Mouse (Mus musculus) adrenal gland, postnatal 36 days (tissue): ENCODE measurements around the gene Usp40. TPM values are rescaled to one million over a fixed set of nuclear protein-coding genes. Genes with fewer than 3 reads are reported as not detected.

ENCODE experiments used
- DNase-seq, 2 experiments: peaks; one replicate each; pipeline ENCODE4 v3.0.0; 2021; ENCODE audit warnings: mixed read lengths in 1 of 2
- total RNA-seq, 2 experiments: library from RNA; stranded (reverse); gene quantifications; 2 replicates each; pipeline ENCODE4 v1.2.3; 2021

The Usp40 gene
- total RNA-seq, 2 experiments from 2014 or later = 22.7 to 23.8 TPM

GRCm38 (mm10) chr1:87947681-87948091, 60.7 kb downstream of the Usp40 start:
- no peak for DNase-seq

DNA sequence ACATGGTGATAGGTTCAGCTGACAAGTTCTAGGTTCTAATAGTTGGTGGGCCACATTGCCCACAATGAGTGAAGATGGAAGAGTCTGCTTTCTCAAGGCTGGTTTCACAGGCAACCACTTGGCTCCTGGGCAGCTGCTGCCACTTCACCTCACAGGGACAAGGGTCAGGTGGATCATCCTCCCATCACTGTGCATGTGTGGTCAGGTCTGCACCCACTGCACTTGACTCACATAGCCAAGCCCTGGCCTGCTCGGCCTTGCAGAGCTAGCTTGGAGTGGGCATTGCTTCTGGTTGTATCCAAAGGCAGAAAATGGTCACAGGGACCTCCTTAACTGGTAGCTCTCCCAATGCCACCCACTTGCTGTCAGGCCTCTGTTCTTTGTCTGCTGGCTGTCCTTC, 66.6 kb downstream of the Usp40 start:
- no peak for DNase-seq

- DNase-seq = no peak
Observed at GRCm38 (mm10) chr1:87936516-87936915, 71.8 kb downstream of the Usp40 start.

GRCm38 (mm10) chr1:87936075-87936474, 72.3 kb downstream of the Usp40 start:
- DNase-seq = no peak

DNA sequence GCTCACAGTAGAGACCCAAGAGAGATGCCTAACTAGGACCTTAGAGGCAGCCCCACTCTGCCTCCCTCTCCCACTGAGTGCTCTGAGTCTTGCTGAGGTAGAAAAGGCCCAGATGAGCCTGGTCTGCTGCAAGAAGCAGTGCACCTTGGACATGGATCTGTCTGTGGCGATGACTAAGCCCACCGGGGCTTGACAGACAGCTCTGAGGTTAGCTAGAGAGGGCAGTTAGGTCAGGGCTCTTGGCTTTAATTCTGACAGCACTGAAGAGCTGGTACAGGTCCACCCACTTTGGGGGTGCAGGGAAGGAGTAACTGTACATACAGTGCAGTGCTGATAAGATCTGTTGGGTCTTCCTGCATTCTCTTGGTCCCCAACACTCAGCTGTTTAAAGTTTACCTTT, 72.8 kb downstream of the Usp40 start:
- DNase-seq = peak; percentile 18 to 45

DNA sequence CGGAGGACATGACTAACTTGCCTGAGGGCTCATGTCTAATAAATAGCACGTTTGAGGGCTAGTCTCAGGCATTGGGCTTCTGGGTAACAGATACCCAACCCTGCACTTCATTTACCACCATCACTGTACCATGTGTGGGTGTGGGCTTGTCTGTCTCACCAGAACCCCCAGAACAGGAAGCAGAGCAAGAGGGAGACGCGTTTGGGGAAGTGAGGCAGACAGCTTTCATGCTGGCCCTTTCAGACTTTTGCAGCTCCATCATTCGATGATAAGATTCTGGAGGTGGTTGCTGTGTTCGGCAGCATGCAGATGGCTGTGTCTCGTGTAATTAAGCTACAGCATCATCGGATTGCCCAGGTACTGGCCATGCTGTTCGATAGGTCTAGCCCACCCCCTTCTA, 73.3 kb downstream of the Usp40 start:
- DNase-seq = no peak

- DNase-seq = no peak
Observed at GRCm38 (mm10) chr1:87933051-87933450, 75.3 kb downstream of the Usp40 start.

- DNase-seq = peak; percentile 66 to 75
Observed at GRCm38 (mm10) chr1:87929730-87930129, 78.6 kb downstream of the Usp40 start.

GRCm38 (mm10) chr1:87924888-87925287, 83.5 kb downstream of the Usp40 start:
- DNase-seq = no peak

DNA sequence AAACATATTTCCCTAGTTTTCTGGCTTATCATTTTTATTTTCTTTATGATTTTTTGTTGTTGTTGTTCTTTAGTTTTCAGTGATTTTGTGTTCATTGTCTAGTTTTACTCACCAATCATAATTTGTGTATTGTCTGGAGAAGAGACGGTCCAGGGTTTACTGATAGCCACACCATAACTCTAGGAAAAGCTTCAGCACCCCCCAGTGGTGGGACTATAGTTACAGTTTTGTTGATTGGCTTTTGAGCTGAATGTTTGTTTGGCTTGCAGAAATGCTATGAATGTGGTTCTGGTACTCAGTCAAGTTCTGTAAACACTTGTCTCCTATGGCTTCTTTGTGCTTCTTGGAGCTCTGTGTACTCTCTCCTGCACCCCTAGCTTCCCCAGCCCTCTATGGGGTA, 85.7 kb downstream of the Usp40 start:
- DNase-seq = peak; percentile 31 to 77

- no peak for DNase-seq
Observed at GRCm38 (mm10) chr1:87920056-87920614, 88.2 kb downstream of the Usp40 start.

DNA sequence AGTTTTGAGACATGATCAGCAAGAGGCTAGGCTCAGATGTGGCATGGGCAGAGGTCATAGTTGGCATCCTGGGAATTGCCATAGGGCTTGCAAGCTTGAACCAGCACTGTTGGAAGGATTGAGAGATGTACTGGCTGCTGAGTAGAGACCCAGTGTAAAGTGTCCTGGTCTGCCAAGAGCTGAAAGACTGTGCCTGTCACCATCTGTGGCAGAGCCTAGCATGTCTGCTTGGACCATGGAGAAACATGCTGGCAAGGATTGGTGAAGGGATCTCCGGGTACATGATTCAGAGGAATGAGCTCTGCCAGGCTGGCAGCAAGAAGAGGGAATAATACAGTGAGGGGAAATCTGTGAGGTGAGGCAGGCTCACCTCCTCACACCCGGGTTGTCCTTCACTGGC, 90.3 kb downstream of the Usp40 start:
- no peak for DNase-seq

DNA sequence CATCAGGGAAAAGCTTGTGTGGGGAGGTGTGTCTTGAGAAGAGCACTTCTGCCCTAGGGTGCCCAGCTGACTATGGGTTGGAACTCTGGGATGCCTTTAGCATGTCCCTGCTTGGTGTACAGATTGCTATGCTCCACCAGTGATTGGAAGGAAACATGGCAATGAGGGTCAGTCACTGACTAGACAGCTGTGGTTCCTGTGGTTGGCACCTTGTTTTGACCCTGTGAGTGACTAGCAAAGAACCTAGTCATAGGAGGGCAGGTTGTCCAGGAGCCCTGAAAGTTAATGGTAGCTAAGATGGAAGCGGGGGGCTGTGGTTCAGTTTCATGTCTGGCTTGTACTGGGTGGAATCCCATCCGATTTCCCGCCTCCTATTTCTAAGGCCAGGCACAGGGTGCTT, 91.0 kb downstream of the Usp40 start:
- DNase-seq = no peak

DNA sequence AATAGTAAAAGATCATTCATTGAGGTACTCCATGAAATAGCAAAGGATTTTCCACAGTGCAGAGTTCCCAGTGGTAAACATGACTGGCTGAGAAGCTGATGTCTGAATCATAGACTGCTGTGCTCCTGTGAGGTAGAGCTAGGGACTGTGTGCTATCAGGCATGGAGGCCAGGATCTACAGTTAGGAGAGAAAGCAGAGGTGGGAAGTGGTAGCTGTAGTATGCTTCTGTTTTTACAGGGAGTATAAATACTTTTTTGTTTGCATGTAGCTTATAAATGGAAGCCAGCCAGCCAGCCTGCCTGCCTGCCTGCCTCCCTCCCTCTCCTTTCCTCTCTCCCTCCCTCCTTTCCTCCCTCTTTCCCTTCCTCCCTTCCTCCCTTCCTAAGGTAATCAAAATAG, 95.0 kb downstream of the Usp40 start:
- DNase-seq = no peak

DNA sequence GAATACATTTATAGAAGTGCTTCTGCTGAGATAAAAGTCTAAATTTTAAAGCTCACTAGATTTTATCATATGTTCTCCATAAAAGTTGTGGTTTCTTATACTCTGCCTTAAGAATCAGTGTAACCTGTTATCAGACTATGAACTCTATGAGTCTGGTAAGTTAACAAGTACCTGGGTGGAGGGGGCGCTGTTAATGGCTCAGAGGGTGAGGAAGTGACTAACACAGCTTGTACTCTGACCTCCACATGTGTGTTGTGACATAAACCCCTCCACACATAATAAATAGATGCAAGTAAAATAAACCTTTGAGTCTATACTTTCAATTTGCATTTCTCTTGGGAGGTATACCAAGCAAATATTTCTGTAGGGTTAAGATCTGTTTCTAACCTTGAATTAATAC, 97.9 kb downstream of the Usp40 start:
- no peak for DNase-seq

DNA sequence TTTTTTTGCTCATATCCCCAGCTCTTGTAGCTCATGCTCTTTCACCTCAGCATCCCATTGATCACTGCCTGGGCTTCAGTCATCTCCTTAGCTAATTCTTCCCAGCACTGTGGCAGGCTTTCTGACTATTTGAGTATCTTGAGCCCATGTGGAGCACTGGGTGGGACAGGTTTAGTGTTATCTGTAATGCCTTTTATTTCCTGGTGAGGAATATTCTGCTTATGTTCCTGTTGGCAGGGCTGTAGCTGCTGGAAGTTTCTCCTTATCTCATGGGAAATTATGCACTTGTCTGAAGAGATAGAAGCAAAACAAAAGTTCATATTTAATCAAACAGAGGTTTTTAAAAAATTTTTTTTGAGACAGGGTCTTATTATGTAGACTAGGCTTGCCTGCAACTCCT, 98.8 kb downstream of the Usp40 start:
- DNase-seq = no peak

DNA sequence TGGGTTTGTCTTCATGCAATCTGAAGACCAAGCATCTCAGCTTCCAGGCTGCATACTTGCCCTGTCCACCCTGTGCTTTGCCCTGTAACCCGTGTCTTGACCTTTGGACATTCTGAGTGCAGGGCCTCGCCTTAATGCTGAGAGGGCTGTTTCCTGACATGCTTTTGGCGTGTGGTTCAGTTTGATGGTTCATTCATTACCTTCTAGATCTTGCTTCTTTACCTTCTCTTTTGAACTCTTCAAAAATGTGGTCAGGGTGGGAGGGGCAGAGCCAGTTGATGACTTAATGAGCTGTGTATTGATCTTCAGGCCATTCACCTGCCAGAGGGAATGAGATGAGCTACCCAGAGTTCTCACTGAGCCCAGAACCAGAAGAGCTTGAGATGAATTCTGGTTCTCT, 99.6 kb downstream of the Usp40 start:
- no peak for DNase-seq

DNA sequence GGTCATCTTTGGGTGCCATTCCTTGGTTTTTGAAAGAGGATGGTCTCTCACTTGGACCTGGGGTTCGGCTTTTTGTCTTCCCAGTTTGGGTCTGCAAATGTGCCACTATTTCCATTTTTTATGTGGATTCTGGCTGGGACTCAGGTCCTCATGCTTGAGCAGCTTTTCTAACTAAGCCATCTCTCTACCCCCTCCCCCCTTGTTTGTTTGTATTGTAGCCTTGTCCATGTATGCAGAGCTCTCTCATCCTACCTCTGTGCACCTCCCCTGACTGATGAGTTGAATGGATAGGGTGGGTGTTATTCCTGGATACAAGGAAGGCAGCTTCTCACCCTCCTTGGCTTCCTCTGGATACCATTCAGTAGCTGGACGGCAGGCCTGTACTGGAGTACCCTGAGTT, 100.3 kb downstream of the Usp40 start:
- DNase-seq = no peak

- DNase-seq = peak; percentile 13 to 15
Observed at GRCm38 (mm10) chr1:87906361-87906956, 101.9 kb downstream of the Usp40 start.

DNA sequence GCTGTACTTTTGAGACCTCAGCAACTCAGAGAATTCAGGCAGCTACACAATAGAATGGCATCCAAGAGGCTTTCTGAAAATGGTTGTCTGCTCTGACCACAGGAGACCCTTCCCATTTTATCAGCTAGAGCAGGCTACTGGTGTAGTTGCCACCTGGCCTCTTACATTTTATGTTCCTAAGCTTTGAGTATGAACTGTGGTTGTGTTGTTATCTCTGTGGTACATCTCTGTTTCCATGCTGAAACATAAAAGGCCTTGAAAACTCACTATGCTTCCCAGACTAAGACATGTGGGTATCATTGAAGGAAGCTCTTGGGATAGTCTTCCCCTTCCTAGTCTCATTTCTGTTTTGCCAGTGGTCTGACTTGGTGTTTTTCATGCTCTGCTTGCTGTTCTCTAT, 106.2 kb downstream of the Usp40 start:
- no peak for DNase-seq

GRCm38 (mm10) chr1:87900979-87901378, 107.4 kb downstream of the Usp40 start:
- DNase-seq = peak; percentile 52 to 58

- DNase-seq = no peak
Observed at GRCm38 (mm10) chr1:87899701-87900100, 108.7 kb downstream of the Usp40 start.

DNA sequence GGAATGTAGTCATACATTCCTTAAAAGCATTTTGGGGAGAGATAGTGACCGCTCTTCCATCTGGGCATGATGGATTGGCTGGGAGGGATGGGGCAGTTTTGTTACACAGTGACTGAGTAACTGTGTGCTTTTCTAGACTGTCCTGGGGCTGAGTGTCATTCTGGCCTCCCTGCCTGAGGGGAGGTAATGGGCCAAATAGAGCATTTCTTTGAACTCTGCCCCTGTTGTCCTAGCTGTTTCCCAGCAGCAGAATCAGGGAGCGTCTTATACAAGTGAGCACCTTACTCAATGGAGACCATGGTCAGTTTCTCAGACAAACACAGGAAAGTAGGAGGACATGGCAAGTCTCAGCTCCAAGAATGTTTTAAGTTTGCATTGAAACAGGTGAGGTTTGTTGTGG, 111.4 kb downstream of the Usp40 start:
- no peak for DNase-seq
